Mouse (Mus musculus) olfactory bulb, adult 2 months (tissue): ENCODE measurements around the gene Gpr3.

Experiments used
- CTCF ChIP-seq: fragments of 200-500 bp; IDR thresholded peaks from 2 replicates; pipeline ENCODE4 v1.5.1; 2012; ENCODE audit warnings: low read depth, mild to moderate bottlenecking, low read length, moderate library complexity; ENCODE audit not compliant: insufficient read depth
- POLR2A ChIP-seq: fragments of 200-500 bp; IDR thresholded peaks from 2 replicates; pipeline ENCODE4 v1.6.1; 2012; ENCODE audit warnings: mild to moderate bottlenecking, low read depth, low read length, moderate library complexity; ENCODE audit not compliant: insufficient read depth

GRCm38 (mm10) chr4:133204379-133204778, 8.0 kb downstream of the Gpr3 start:
- no peak for TF ChIP-seq POLR2A
- TF ChIP-seq CTCF: no peak
